Mouse (Mus musculus): ENCODE results near the gene Paqr9. TPM values are rescaled to one million over a fixed set of nuclear protein-coding genes. Genes with fewer than 3 reads are reported as not detected.

The Paqr9 gene
- polyA plus RNA-seq, 1 experiment from 2014 or later: 0.47 TPM

DNA sequence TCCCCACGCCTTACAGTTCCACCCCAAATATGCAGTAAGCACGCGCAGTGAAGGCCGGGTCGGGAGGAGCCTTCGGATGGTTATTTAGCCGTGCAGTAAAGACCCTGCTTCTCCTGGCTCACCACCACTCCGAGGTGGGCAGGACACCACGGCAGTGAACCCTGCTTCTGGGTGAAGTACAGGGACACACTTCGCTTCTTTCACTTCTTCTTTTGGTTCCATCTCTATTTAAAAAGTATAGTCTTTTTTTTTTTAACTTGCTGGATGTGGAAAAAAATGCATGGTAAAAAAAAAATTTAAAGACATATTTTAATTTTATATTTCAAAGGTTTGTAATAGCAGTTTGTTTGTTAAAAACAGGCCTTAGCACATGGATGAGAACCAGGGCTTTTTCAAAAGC, 6.9 kb downstream of the Paqr9 start:
- ATAC-seq (ENCODE audit: low read depth): no peak
- Histone ChIP-seq H3K9ac (ENCODE audit: low read depth, low read length) (no peak overlapping the region), H3K4me2 (ENCODE audit: low read depth, low read length) (no peak overlapping the region), H3K36me3 (ENCODE audit: control insufficient read depth, insufficient read depth, low read length) (no peaks in the 10 kb centered on the region), H3K27ac (replicated peaks; ENCODE audit: low read depth, low read length) (no peak overlapping the region), H3K4me1 (ENCODE audit: control insufficient read depth, insufficient read depth, low read length) (no peaks in the 10 kb centered on the region), H3K4me3 (ENCODE audit: low read depth, low read length) (no peak overlapping the region), H3K27me3 (replicated peaks; ENCODE audit: control insufficient read depth, insufficient read depth, low read length) (peaks cover 28% of the 10 kb centered on the region), H3K9me3 (ENCODE audit: control insufficient read depth, low read length) (no peaks in the 10 kb centered on the region)
- WGBS: 84% methylated on average over 10 of the region's 10 CpGs
- no peak for DNase-seq (ENCODE audit: low spot score)

DNA sequence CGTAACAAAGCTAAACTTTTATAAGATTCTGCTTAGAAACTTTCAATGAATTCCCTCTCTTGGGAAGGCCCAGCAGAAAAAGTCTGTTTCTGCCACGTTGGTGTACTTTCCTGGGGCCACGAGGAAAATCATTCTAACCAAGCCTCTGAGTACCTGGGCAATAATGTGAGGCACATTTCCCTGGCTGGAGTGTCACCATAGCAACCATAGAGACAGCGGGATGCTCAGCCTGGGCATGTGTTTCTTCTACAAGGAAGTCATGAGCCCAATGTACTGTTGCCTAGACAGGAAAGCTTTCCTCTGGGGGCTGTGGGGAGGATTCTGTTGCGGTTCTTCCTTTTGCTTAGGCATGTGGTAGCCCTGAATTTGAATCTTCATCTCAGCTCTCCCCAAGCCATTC, 7.5 kb downstream of the Paqr9 start:
- H3K36me3 ChIP-seq (ENCODE audit: control insufficient read depth, insufficient read depth, low read length): no peaks in the 10 kb centered on the region
- no peak overlapping the region for H3K9ac ChIP-seq (ENCODE audit: low read depth, low read length)
- H3K4me1 ChIP-seq (ENCODE audit: control insufficient read depth, insufficient read depth, low read length): no peaks in the 10 kb centered on the region
- DNase-seq (ENCODE audit: low spot score) (no peak), ATAC-seq (ENCODE audit: low read depth) (no peak)
- H3K9me3 ChIP-seq (ENCODE audit: control insufficient read depth, low read length): no peaks in the 10 kb centered on the region
- 59% methylated on average over 5 of the region's 5 CpGs for WGBS
- H3K4me2 ChIP-seq (ENCODE audit: low read depth, low read length): no peak overlapping the region
- H3K4me3 ChIP-seq (ENCODE audit: low read depth, low read length): no peak overlapping the region
- no peak overlapping the region for H3K27ac ChIP-seq (replicated peaks; ENCODE audit: low read depth, low read length)
- peaks cover 23% of the 10 kb centered on the region for H3K27me3 ChIP-seq (replicated peaks; ENCODE audit: control insufficient read depth, insufficient read depth, low read length)

DNA sequence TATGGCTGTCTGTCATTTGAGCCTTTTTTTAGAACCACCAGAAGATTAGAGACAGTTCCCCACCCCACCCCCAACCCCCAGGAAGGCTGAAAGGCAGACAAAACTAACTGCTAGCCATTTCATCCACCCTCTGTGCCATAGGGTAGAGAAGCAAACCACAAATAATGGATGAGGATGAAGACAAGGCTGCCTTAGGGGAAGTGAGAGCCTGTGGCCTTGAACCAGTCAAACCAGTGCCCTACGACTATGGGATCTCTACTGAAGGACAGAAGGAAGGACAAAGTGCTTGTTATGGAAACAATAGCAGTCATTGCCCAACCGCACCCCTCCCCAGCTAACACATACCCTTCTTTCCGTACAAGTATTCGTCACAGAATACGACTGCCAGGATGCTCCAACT, 9.8 kb downstream of the Paqr9 start:
- ATAC-seq (ENCODE audit: low read depth) (no peak), DNase-seq (ENCODE audit: low spot score) (no peak)
- Histone ChIP-seq H3K9ac (ENCODE audit: low read depth, low read length) (no peak overlapping the region), H3K9me3 (ENCODE audit: control insufficient read depth, low read length) (no peaks in the 10 kb centered on the region), H3K4me2 (ENCODE audit: low read depth, low read length) (no peak overlapping the region), H3K27ac (replicated peaks; ENCODE audit: low read depth, low read length) (no peak overlapping the region), H3K4me3 (ENCODE audit: low read depth, low read length) (no peak overlapping the region), H3K27me3 (replicated peaks; ENCODE audit: control insufficient read depth, insufficient read depth, low read length) (0 out of 2 replicates have a peak, but pooled peaks cover 5% of the 10 kb centered on the region), H3K36me3 (ENCODE audit: control insufficient read depth, insufficient read depth, low read length) (no peaks in the 10 kb centered on the region), H3K4me1 (ENCODE audit: control insufficient read depth, insufficient read depth, low read length) (no peaks in the 10 kb centered on the region)
- 94% methylated on average over 5 of the region's 5 CpGs for WGBS

GRCm38 (mm10) chr9:95569966-95570365, 10.5 kb downstream of the Paqr9 start:
- Histone ChIP-seq H3K36me3 (ENCODE audit: control insufficient read depth, insufficient read depth, low read length) (no peaks in the 10 kb centered on the region), H3K4me2 (ENCODE audit: low read depth, low read length) (no peak overlapping the region), H3K4me1 (ENCODE audit: control insufficient read depth, insufficient read depth, low read length) (no peaks in the 10 kb centered on the region), H3K9me3 (ENCODE audit: control insufficient read depth, low read length) (no peaks in the 10 kb centered on the region), H3K27me3 (replicated peaks; ENCODE audit: control insufficient read depth, insufficient read depth, low read length) (0 out of 2 replicates have a peak, but pooled peaks cover 5% of the 10 kb centered on the region), H3K9ac (ENCODE audit: low read depth, low read length) (no peak overlapping the region), H3K27ac (replicated peaks; ENCODE audit: low read depth, low read length) (no peak overlapping the region), H3K4me3 (ENCODE audit: low read depth, low read length) (no peak overlapping the region)
- 84% methylated on average over 5 of the region's 5 CpGs for WGBS
- no peak for DNase-seq (ENCODE audit: low spot score)
- no peak for ATAC-seq (ENCODE audit: low read depth)

DNA sequence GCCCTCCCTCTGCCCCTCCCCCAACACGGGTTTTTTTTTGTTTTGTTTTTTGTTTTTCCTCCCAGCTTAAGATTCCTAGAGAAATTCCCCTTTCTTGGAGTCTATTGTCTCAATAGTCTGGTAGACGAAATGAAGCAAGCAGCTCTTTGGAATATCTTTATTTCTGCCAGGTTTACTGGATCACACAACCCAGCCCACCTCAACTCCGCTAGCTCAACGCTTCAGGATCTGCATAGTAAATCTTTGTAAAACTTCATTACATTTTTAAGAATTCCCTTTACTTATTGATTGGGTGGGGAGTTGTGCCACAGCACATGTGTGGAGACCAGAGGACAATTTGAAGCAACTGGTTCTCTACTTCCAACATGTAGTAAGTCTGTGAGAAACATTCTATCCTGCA, 11.1 kb downstream of the Paqr9 start:
- Histone ChIP-seq H3K36me3 (ENCODE audit: control insufficient read depth, insufficient read depth, low read length) (no peaks in the 10 kb centered on the region), H3K27ac (replicated peaks; ENCODE audit: low read depth, low read length) (no peak overlapping the region), H3K9me3 (ENCODE audit: control insufficient read depth, low read length) (no peaks in the 10 kb centered on the region), H3K4me3 (ENCODE audit: low read depth, low read length) (no peak overlapping the region), H3K27me3 (replicated peaks; ENCODE audit: control insufficient read depth, insufficient read depth, low read length) (0 out of 2 replicates have a peak, but pooled peaks cover 5% of the 10 kb centered on the region), H3K4me2 (ENCODE audit: low read depth, low read length) (no peak overlapping the region), H3K4me1 (ENCODE audit: control insufficient read depth, insufficient read depth, low read length) (no peaks in the 10 kb centered on the region), H3K9ac (ENCODE audit: low read depth, low read length) (no peak overlapping the region)
- DNase-seq (ENCODE audit: low spot score) (no peak), ATAC-seq (ENCODE audit: low read depth) (no peak)
- 81% methylated on average over 4 of the region's 4 CpGs for WGBS

DNA sequence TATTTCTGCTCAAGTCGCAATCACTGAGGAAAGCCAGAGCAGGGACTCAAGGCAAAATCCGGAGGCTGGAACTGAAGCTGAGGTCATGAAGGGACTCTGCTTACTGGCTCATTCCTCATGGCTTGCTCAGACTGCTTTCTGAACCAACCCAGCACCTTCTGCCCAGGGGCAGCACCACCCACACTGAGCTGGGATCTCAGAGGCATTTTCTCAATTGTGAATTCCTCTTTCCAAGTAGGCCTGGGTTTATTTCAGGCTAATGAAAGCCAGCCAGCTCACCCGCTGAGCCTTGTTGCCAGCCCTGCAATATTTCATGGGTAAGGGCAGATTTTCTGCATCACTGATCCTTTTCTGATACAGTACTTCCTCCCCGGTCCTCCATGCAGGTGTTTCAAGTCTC, 12.0 kb downstream of the Paqr9 start:
- no peaks in the 10 kb centered on the region for H3K9me3 ChIP-seq (ENCODE audit: control insufficient read depth, low read length)
- no peaks in the 10 kb centered on the region for H3K36me3 ChIP-seq (ENCODE audit: control insufficient read depth, insufficient read depth, low read length)
- no peaks in the 10 kb centered on the region for H3K4me1 ChIP-seq (ENCODE audit: control insufficient read depth, insufficient read depth, low read length)
- ATAC-seq (ENCODE audit: low read depth) (no peak), DNase-seq (ENCODE audit: low spot score) (no peak)
- H3K9ac ChIP-seq (ENCODE audit: low read depth, low read length): no peak overlapping the region
- H3K4me3 ChIP-seq (ENCODE audit: low read depth, low read length): no peak overlapping the region
- no peaks in the 10 kb centered on the region for H3K27me3 ChIP-seq (replicated peaks; ENCODE audit: control insufficient read depth, insufficient read depth, low read length)
- no peak overlapping the region for H3K27ac ChIP-seq (replicated peaks; ENCODE audit: low read depth, low read length)
- no peak overlapping the region for H3K4me2 ChIP-seq (ENCODE audit: low read depth, low read length)
- WGBS: 83% methylated on average over 4 of the region's 4 CpGs

DNA sequence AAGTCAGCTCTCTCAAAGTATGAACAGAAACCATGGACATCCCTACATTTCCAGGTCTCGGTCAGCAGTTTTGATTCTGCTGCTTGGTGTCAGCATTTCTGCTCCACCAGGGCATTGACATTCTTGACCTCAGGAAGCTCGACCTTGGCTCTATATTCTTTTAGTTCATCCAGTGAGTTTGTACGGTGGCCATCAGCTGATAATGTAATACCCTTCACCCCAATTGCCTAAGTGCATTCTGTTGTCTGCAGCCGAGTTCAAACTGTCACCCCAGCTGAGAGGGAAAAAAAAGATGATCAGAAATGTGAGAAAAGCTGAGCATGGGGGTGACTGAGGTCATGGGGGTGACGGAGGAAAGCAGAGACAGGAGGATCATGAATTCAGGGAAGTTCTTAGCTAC, 13.1 kb downstream of the Paqr9 start:
- no peak overlapping the region for H3K9ac ChIP-seq (ENCODE audit: low read depth, low read length)
- no peak overlapping the region for H3K27ac ChIP-seq (replicated peaks; ENCODE audit: low read depth, low read length)
- no peak overlapping the region for H3K4me3 ChIP-seq (ENCODE audit: low read depth, low read length)
- H3K9me3 ChIP-seq (ENCODE audit: control insufficient read depth, low read length): no peaks in the 10 kb centered on the region
- ATAC-seq (ENCODE audit: low read depth) (no peak), DNase-seq (ENCODE audit: low spot score) (no peak)
- WGBS: 63% methylated on average over 5 of the region's 5 CpGs
- H3K36me3 ChIP-seq (ENCODE audit: control insufficient read depth, insufficient read depth, low read length): no peaks in the 10 kb centered on the region
- no peak overlapping the region for H3K4me2 ChIP-seq (ENCODE audit: low read depth, low read length)
- H3K27me3 ChIP-seq (replicated peaks; ENCODE audit: control insufficient read depth, insufficient read depth, low read length): no peaks in the 10 kb centered on the region
- H3K4me1 ChIP-seq (ENCODE audit: control insufficient read depth, insufficient read depth, low read length): no peaks in the 10 kb centered on the region

GRCm38 (mm10) chr9:95574116-95574515, 14.7 kb downstream of the Paqr9 start:
- no peak for DNase-seq (ENCODE audit: low spot score)
- Histone ChIP-seq H3K4me3 (ENCODE audit: low read depth, low read length) (no peak overlapping the region), H3K27me3 (replicated peaks; ENCODE audit: control insufficient read depth, insufficient read depth, low read length) (no peaks in the 10 kb centered on the region), H3K4me1 (ENCODE audit: control insufficient read depth, insufficient read depth, low read length) (no peaks in the 10 kb centered on the region), H3K4me2 (ENCODE audit: low read depth, low read length) (no peak overlapping the region), H3K27ac (replicated peaks; ENCODE audit: low read depth, low read length) (no peak overlapping the region), H3K9ac (ENCODE audit: low read depth, low read length) (no peak overlapping the region), H3K9me3 (ENCODE audit: control insufficient read depth, low read length) (no peaks in the 10 kb centered on the region), H3K36me3 (ENCODE audit: control insufficient read depth, insufficient read depth, low read length) (no peaks in the 10 kb centered on the region)
- ATAC-seq (ENCODE audit: low read depth): no peak
- WGBS: 83% methylated on average over 4 of the region's 4 CpGs

DNA sequence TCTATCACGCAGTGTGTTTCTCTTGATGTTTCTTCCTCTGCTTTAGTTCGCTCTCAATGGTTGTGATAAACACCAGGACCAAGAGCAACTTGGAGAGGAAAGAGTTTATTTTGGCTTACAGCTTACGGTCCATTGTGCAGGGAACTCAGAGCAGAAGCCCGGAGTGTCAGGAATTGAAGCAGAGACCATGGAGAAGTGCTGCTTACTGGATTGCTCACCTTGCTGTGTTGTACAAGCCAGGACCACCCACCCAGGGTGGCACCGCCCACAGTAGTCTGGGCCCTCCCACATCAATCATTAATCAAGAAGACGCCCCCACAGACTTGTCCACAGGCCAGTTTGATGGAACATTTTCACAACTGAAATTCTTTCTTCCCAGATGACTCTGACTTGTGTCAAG, 18.0 kb downstream of the Paqr9 start:
- Histone ChIP-seq H3K4me3 (ENCODE audit: low read depth, low read length) (no peak overlapping the region), H3K4me1 (ENCODE audit: control insufficient read depth, insufficient read depth, low read length) (peaks cover 4% of the 10 kb centered on the region), H3K27me3 (replicated peaks; ENCODE audit: control insufficient read depth, insufficient read depth, low read length) (peaks cover 6% of the 10 kb centered on the region), H3K27ac (replicated peaks; ENCODE audit: low read depth, low read length) (no peak overlapping the region), H3K9ac (ENCODE audit: low read depth, low read length) (no peak overlapping the region), H3K36me3 (ENCODE audit: control insufficient read depth, insufficient read depth, low read length) (no peaks in the 10 kb centered on the region), H3K9me3 (ENCODE audit: control insufficient read depth, low read length) (no peaks in the 10 kb centered on the region), H3K4me2 (ENCODE audit: low read depth, low read length) (no peak overlapping the region)
- 86% methylated on average over 6 of the region's 6 CpGs for WGBS
- no peak for DNase-seq (ENCODE audit: low spot score)
- ATAC-seq (ENCODE audit: low read depth): no peak

All from embryonic facial prominence, embryonic 14.5 days (tissue).